Mouse (Mus musculus) liver, embryonic 13.5 days (tissue): Measurements from ENCODE around the gene Ncam2. TPM values are rescaled to one million over a fixed set of nuclear protein-coding genes. Genes with fewer than 3 reads are reported as not detected.
"Not testable (repeated sequence)": the region's sequence is repeated elsewhere in the genome, so short reads cannot be mapped to it uniquely, and the experiment has no call there.

Experiments
- ATAC-seq: fragments of 200-750 bp; cut with Nextera tagmentation; 2 replicates; pipeline ENCODE4 v1.8.0; 2017; ENCODE audit warnings: low read depth, mild to moderate bottlenecking, moderate number of reproducible peaks, moderate library complexity
- DNase-seq: peaks from one replicate; pipeline ENCODE4 v3.0.0; 2022
- H3K27ac ChIP-seq: fragments of 300-500 bp; sonication (generic); 2 replicates; pipeline ENCODE4 v1.5.1; 2015; ENCODE audit warnings: moderate library complexity, mild to moderate bottlenecking, inconsistent platforms
- H3K27me3 ChIP-seq: fragments of 300-500 bp; sonication (generic); 2 replicates; pipeline ENCODE4 v1.6.1; 2015; ENCODE audit warnings: mild to moderate bottlenecking, inconsistent platforms
- H3K36me3 ChIP-seq: fragments of 300-500 bp; sonication (generic); 2 replicates; pipeline ENCODE4 v1.6.1; 2015; ENCODE audit warnings: mild to moderate bottlenecking, inconsistent platforms
- H3K4me1 ChIP-seq: fragments of 300-500 bp; sonication (generic); replicated peaks from 2 replicates; pipeline ENCODE4 v1.6.1; 2015; ENCODE audit warnings: inconsistent platforms
- H3K4me2 ChIP-seq: fragments of 300-500 bp; sonication (generic); 2 replicates; pipeline ENCODE4 v1.6.1; 2015; ENCODE audit warnings: inconsistent platforms, mild to moderate bottlenecking, moderate library complexity
- H3K4me3 ChIP-seq: fragments of 300-500 bp; sonication (generic); replicated peaks from 2 replicates; pipeline ENCODE4 v1.5.1; 2015; ENCODE audit warnings: mild to moderate bottlenecking, inconsistent platforms
- H3K9ac ChIP-seq: fragments of 300-500 bp; sonication (generic); 2 replicates; pipeline ENCODE4 v1.6.1; 2015; ENCODE audit warnings: mild to moderate bottlenecking, inconsistent platforms
- H3K9me3 ChIP-seq: fragments of 300-500 bp; sonication (generic); replicated peaks from 2 replicates; pipeline ENCODE4 v1.6.1; 2016; ENCODE audit warnings: inconsistent platforms
- WGBS: fragments of 180-500 bp; shearing (Covaris S2); methylation state at CpG from one replicate; pipeline ENCODE4 v1.1.7; 2015; ENCODE audit not compliant: insufficient replicate concordance; 5-methylcytosine and 5-hydroxymethylcytosine counted together
- polyA plus RNA-seq: library from polyadenylated mRNA; unstranded; fragments of >200 nt; fragmentation: Nextera tagmentation; extraction: Ambion mirVana; gene quantifications from 2 replicates; pipeline ENCODE4 v1.2.1, GENCODE M21; 2015

The Ncam2 gene
- polyA plus RNA-seq, 1 experiment from 2014 or later: 0.03 TPM

DNA sequence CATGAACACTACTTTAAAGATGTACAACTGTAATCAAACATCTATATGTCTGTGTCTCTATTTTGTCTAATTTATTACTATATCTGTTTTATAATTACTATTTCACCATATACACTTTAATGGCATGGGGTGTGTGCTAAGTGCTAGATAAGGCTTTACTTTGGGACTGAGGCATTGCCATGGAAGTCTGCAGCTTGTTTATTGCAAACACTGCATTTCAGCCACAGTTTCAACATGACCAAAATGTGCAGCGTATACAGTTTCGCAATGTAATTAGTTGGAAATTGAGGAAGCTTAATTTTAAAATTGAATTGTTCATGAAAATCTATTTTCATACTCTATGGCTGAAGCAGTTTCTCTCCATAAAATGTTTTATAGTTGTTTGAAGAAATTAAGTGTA, 254.0 kb downstream of the Ncam2 start:
- Histone ChIP-seq H3K36me3 (no peaks in the 10 kb centered on the region), H3K27ac (no peak overlapping the region), H3K9ac (no peak overlapping the region), H3K4me2 (no peak overlapping the region), H3K4me1 (no peaks in the 10 kb centered on the region), H3K4me3 (no peak overlapping the region), H3K27me3 (no peaks in the 10 kb centered on the region), H3K9me3 (no peaks in the 10 kb centered on the region)
- WGBS: 80% methylated on average over 2 of the region's 2 CpGs
- ATAC-seq (no peak), DNase-seq (no peak)

DNA sequence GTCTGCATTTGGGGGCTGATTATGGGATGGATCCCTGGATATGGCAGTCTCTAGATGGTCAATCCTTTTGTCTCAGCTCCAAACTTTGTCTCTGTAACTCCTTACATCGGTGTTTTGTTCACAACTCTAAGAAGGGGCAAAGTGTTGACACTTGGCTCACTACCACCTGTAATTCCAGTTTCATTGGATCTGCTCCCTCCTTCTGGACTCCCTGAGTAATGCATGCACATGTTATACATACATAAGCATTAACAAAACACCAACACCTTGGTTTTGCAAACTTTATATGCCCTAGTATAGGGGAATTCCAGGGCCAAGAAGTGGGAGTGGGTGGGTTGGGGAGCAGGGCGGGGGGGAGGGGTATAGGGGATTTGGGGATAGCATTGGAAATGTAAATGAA, 262.2 kb downstream of the Ncam2 start:
- not testable (repeated sequence) for H3K36me3 ChIP-seq, ATAC-seq, H3K9me3 ChIP-seq, H3K27ac ChIP-seq, H3K27me3 ChIP-seq, DNase-seq, H3K9ac ChIP-seq, H3K4me3 ChIP-seq, H3K4me2 ChIP-seq, H3K4me1 ChIP-seq
- WGBS: 74% methylated on average over 2 of the region's 2 CpGs

DNA sequence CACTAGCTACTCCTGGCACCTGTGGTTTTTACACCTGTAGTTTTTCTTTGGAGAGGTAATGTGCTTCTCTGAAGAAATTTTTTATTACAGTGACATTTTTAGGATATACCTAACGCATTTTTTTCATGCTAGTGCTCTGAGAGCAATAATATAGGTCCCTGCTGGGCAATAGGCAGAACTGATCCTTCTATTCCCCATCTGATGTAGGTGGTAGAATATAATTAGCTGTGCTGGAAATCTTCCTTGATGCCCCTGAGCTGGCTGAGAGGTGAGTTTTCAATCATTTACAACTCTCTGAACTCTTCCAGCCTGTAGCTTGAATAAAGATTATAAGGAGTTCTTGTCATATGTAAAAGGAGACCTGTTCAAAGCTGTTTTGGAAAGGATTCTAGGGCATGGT, 272.4 kb downstream of the Ncam2 start:
- 18% methylated on average over 1 of the region's 1 CpGs for WGBS
- no peak for ATAC-seq

DNA sequence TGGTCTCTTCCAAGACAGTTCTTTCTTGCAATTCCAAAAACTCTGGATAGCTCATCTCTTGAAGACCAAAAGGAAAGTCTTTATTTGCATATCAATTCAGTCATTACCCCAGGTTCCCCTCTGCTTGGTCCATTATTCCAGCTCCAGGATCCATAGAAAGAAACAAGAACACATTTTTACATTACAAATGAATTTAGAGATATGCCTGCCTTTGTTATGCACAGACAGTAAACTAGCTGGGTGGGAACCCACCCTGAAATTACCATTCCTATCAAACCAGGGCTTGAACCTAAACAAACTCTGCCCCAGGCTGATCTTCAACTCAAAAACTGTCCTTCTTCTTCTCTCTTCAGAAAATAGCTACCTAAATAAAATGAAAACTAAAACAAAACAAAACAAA, 280.6 kb downstream of the Ncam2 start:
- no peaks in the 10 kb centered on the region for H3K4me1 ChIP-seq
- H3K9me3 ChIP-seq: no peaks in the 10 kb centered on the region
- H3K4me2 ChIP-seq: no peak overlapping the region
- no peak overlapping the region for H3K4me3 ChIP-seq
- no peaks in the 10 kb centered on the region for H3K36me3 ChIP-seq
- ATAC-seq (no peak), DNase-seq (no peak)
- H3K27ac ChIP-seq: no peak overlapping the region
- H3K27me3 ChIP-seq: no peaks in the 10 kb centered on the region
- no peak overlapping the region for H3K9ac ChIP-seq

More for the DNA sequence above, 272.4 kb downstream of the Ncam2 start:
- no peak overlapping the region for H3K9ac ChIP-seq
- no peaks in the 10 kb centered on the region for H3K27me3 ChIP-seq
- H3K4me3 ChIP-seq: no peak overlapping the region
- no peaks in the 10 kb centered on the region for H3K4me1 ChIP-seq
- DNase-seq: no peak
- H3K36me3 ChIP-seq: no peaks in the 10 kb centered on the region
- no peak overlapping the region for H3K27ac ChIP-seq
- no peaks in the 10 kb centered on the region for H3K9me3 ChIP-seq
- no peak overlapping the region for H3K4me2 ChIP-seq

DNA sequence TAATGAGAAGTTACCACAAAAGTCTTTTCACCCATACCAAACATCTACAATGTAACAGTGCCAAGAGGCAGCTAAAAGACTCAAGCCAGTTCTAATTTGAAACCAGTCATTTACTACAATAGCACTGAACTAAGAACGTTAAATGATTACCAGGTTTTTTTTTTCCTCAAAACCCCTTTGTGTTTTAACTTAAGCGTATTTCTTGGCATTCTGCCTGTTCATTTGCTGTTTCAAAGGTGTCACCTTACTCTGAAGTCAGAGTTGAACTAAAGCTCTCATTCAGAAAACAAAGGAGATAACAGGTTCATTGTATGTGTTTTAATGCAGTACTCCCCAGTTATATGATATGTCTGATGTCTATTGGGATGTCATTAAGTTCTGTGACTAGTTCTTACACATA, 295.6 kb downstream of the Ncam2 start:
- DNase-seq (no peak), ATAC-seq (no peak)
- Histone ChIP-seq H3K27ac (no peak overlapping the region), H3K4me2 (no peak overlapping the region), H3K9ac (no peak overlapping the region), H3K27me3 (no peaks in the 10 kb centered on the region), H3K9me3 (no peaks in the 10 kb centered on the region), H3K4me3 (no peak overlapping the region), H3K36me3 (no peaks in the 10 kb centered on the region), H3K4me1 (no peaks in the 10 kb centered on the region)
- 58% methylated on average over 2 of the region's 2 CpGs for WGBS

DNA sequence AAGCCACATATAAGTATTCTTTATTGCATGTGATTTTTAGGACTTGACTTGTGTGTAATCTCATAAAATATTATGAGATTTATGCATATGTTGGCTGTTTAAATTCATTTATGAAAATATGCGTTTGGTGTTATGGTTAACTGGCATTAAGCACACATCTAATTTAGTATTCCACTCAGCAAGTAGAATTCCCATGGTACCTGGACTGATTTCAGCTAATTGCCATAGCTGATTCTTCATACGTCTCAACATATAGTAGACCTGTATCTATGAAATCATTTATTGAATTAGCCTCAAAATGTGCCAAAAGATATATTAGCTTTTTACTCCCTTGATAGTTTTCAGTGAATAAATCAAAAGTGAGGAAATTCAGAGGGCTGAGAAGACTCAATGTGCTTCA, 302.1 kb downstream of the Ncam2 start:
- ATAC-seq (no peak), DNase-seq (no peak)
- Histone ChIP-seq H3K27me3 (no peaks in the 10 kb centered on the region), H3K27ac (no peak overlapping the region), H3K9ac (no peak overlapping the region), H3K4me1 (no peaks in the 10 kb centered on the region), H3K36me3 (no peaks in the 10 kb centered on the region), H3K4me3 (no peak overlapping the region), H3K4me2 (no peak overlapping the region), H3K9me3 (no peaks in the 10 kb centered on the region)
- WGBS: 63% methylated on average over 2 of the region's 2 CpGs

DNA sequence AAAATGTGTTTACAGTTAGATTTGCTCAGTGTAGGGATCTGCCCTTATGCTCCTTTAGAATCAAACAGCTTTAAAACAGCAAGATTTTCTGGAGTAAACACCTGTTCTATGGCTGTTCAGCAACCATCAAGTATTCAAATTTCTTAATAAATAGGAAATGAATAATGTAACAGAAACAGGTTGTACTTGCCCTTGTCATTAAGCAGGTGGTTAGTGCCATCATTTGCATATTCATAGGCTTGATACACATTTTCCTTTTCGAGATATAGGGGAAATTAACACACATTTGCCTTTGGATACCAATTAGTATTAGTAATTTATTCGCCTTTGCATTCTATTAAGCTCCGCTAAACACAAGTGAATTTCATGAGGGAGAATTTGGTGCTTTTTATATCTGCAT, 335.7 kb downstream of the Ncam2 start:
- Histone ChIP-seq H3K27me3 (no peaks in the 10 kb centered on the region), H3K4me1 (no peaks in the 10 kb centered on the region), H3K4me3 (no peak overlapping the region), H3K36me3 (no peaks in the 10 kb centered on the region), H3K4me2 (no peak overlapping the region), H3K9ac (no peak overlapping the region), H3K9me3 (no peaks in the 10 kb centered on the region), H3K27ac (no peak overlapping the region)
- no peak for DNase-seq
- no peak for ATAC-seq
- 66% methylated on average over 3 of the region's 3 CpGs for WGBS

DNA sequence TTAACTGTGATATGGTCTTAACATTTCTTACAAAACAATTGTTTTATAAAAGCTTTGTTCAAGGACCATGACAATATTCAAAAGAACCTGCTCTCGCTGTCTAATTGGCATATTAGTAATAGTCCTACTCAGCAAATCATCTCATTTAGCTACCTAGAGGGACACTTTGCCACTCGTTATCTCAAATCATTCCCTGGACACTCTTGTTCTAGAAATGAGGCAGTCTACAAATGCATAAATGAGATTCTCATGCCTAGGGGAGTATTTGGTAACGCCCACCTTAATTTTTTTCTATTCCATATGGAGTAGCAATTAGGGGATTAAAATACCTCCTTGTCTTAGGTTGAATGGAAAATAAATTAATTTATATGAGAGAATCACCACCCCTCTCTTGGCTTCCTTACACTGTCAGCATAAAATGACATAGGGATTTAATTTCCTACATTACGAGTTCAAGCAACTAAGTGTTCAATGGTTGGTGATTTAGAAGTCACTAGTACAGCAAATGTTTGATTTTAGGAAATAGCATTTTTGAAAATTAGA, 387.1 kb downstream of the Ncam2 start:
- Histone ChIP-seq H3K9ac (no peak overlapping the region), H3K36me3 (no peaks in the 10 kb centered on the region), H3K27ac (no peak overlapping the region), H3K4me2 (no peak overlapping the region), H3K4me1 (no peaks in the 10 kb centered on the region), H3K4me3 (no peak overlapping the region), H3K9me3 (no peaks in the 10 kb centered on the region), H3K27me3 (no peaks in the 10 kb centered on the region)
- ATAC-seq: no peak
- WGBS: 71% methylated on average over 4 of the region's 4 CpGs
- no peak for DNase-seq

DNA sequence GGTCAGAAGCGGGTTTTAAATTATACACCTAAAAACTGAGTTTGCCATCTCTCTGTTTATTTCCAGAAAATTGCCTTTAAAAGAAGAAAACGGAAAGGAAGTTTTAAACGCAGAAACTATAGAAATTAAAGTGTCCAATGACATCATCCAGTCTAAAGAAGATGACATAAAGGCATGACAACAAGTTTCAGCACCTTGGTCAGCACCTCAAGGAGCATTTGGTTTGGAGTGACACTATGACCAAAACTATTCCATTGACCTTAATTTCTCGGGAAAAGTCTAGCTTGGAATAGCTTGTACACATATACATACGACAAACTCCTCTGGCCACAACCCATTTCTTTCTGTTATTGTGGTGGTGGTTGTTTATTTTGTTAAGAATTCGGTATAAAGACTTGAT, 422.8 kb downstream of the Ncam2 start:
- WGBS: 32% methylated on average over 6 of the region's 6 CpGs

DNA sequence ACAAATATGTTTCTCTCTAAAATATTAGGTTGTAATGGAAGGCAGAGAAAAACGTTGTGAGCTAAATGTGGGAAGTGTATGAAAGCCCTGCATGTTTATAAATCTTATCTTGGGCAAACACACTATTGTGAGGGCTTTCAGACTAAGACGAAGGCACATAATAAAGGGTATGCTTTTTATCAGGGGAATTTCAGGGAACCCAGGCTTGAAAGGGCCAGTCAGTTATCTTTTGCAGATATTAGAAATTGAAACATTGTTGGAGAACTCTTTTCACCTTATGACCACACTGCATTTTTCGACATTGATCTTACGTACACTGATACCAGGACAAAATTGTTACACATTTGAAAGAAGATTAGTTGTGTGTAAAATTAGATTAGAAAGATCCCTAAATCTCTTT, 423.3 kb downstream of the Ncam2 start:
- no peak overlapping the region for H3K4me2 ChIP-seq
- H3K36me3 ChIP-seq: no peaks in the 10 kb centered on the region
- no peak overlapping the region for H3K9ac ChIP-seq
- H3K27ac ChIP-seq: no peak overlapping the region
- no peak overlapping the region for H3K4me3 ChIP-seq
- H3K27me3 ChIP-seq: no peaks in the 10 kb centered on the region
- H3K9me3 ChIP-seq: no peaks in the 10 kb centered on the region
- ATAC-seq (no peak), DNase-seq (no peak)
- no peaks in the 10 kb centered on the region for H3K4me1 ChIP-seq
- WGBS: 54% methylated on average over 4 of the region's 4 CpGs

More for the DNA sequence above, 422.8 kb downstream of the Ncam2 start:
- DNase-seq (no peak), ATAC-seq (no peak)
- Histone ChIP-seq H3K36me3 (no peaks in the 10 kb centered on the region), H3K27ac (no peak overlapping the region), H3K4me3 (no peak overlapping the region), H3K4me1 (no peaks in the 10 kb centered on the region), H3K9ac (no peak overlapping the region), H3K9me3 (no peaks in the 10 kb centered on the region), H3K4me2 (no peak overlapping the region), H3K27me3 (no peaks in the 10 kb centered on the region)

DNA sequence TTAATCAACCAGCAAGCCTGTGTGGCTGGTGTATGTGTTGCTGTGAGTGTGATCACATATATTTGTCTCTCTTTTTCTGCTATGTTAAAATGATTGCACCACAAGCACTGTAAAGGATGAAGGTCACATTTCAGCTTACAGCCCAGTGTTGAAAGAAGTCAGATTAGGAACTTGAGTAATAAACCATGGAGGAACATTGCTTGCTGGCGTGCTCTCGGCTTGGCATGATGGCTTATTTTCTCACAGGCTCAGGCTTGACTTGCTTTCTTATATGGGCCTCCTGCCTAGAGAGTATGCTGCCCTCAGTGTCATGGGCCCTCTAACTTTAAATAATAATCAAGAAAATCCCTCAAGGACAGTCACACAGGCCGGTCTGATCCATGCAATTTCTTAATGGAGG, 449.8 kb downstream of the Ncam2 start:
- Histone ChIP-seq H3K27ac (no peak overlapping the region), H3K9me3 (no peaks in the 10 kb centered on the region), H3K4me1 (no peaks in the 10 kb centered on the region), H3K4me2 (no peak overlapping the region), H3K9ac (no peak overlapping the region), H3K27me3 (no peaks in the 10 kb centered on the region), H3K4me3 (no peak overlapping the region), H3K36me3 (no peaks in the 10 kb centered on the region)
- 76% methylated on average over 3 of the region's 3 CpGs for WGBS
- DNase-seq: no peak
- ATAC-seq: no peak

DNA sequence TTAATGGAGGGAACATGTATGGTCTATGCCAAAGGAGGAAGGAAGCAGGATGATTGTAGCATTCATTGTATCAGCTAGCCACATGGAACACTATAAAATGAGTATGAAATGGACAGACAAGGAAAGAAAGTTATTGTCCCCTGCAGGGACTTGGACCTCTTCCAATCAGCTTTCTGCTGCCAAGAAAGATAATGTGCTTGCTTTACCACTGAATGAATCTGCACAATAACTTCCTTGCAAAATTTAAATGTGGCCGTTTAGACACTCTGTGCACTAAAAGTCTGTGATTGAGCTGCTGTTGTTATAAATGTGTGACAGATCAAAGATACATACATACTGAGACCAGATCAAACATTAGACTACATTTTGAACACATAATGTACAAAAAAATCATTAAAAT, 451.1 kb downstream of the Ncam2 start:
- no peak overlapping the region for H3K4me3 ChIP-seq

More for the DNA sequence above, 451.1 kb downstream of the Ncam2 start:
- ATAC-seq (no peak), DNase-seq (no peak)
- H3K36me3 ChIP-seq: no peaks in the 10 kb centered on the region
- no peaks in the 10 kb centered on the region for H3K9me3 ChIP-seq
- no peaks in the 10 kb centered on the region for H3K4me1 ChIP-seq
- no peak overlapping the region for H3K9ac ChIP-seq
- H3K27ac ChIP-seq: no peak overlapping the region
- 46% methylated on average over 1 of the region's 1 CpGs for WGBS
- no peak overlapping the region for H3K4me2 ChIP-seq
- no peaks in the 10 kb centered on the region for H3K27me3 ChIP-seq
